Mouse (Mus musculus) Patski (cell line): ENCODE data around the gene Lmtk3. TPM values are rescaled to one million over a fixed set of nuclear protein-coding genes. Genes with fewer than 3 reads are reported as not detected.

Experiments
- ATAC-seq: fragments of 100-300 bp; one replicate; pipeline ENCODE4 v1.8.0; 2021
- CTCF ChIA-PET: fragments of 350-600 bp; sonication (Branson Sonifier 250); formaldehyde crosslinking; loops from one replicate; lab custom pipeline; 2022; ENCODE audit warnings: inconsistent platforms; lab: Charles Lee
- POLR2A ChIA-PET: fragments of 350-600 bp; sonication (Branson Sonifier 250); formaldehyde crosslinking; loops from one replicate; lab custom pipeline; 2022; ENCODE audit warnings: antibody characterized with exemption, inconsistent platforms; lab: Charles Lee
- DNase-seq: peaks from one replicate; pipeline ENCODE4 v3.0.0-alpha.2; 2011; ENCODE audit warnings: low read depth, low spot score
- H3K27me3 ChIP-seq: fragments of 371-371 bp; one replicate; pipeline ENCODE4 v1.5.1; 2021
- CTCF ChIP-seq: fragments of 100-300 bp; IDR thresholded peaks from one replicate; pipeline ENCODE4 v1.5.1; 2021
- in situ Hi-C: fragments of 300-500 bp; cut with MboI; formaldehyde crosslinking; loops from 3 replicates; pipeline ENCODE4 v1.11.1; 2018; ENCODE audit warnings: low pct_unique_long_range_greater_than_20kb, mixed read lengths
- polyA plus RNA-seq: library from polyadenylated mRNA; unstranded; gene quantifications from one replicate; pipeline ENCODE4 v1.2.3, GENCODE M21; 2021

Lmtk3 gene
- polyA plus RNA-seq, 1 experiment from 2014 or later = 12.0 TPM

GRCm38 (mm10) chr7:45848447-45849027 lies 65.0 kb downstream of the Lmtk3 start:
- DNase-seq (no peak), ATAC-seq (no peak)
- ChIA-PET POLR2A (no interaction called here), CTCF (interaction anchor here (1.6 kb wide), 1 partner anchor 50 kb away, joined by 4 read pairs; no protein-coding TSS in a partner anchor)
- no peak for TF ChIP-seq CTCF
- in situ Hi-C loops = no loop called here
- no peaks in the 10 kb centered on the region for H3K27me3 ChIP-seq

GRCm38 (mm10) chr7:45850661-45851060 lies 67.1 kb downstream of the Lmtk3 start:
- ChIA-PET POLR2A (no interaction called here), CTCF (no interaction called here)
- no peak for ATAC-seq
- DNase-seq = no peak
- in situ Hi-C loops = loop anchor here (25.0 kb wide), 1 partner anchor 162 kb away; no protein-coding TSS in a partner anchor
- no peaks in the 10 kb centered on the region for H3K27me3 ChIP-seq
- TF ChIP-seq CTCF = no peak

- H3K27me3 ChIP-seq = no peaks in the 10 kb centered on the region
- TF ChIP-seq CTCF = no peak
- POLR2A ChIA-PET = no interaction called here
- ATAC-seq = no peak
- CTCF ChIA-PET = no interaction called here
- no peak for DNase-seq
- in situ Hi-C loops = loop anchor here (25.0 kb wide), 1 partner anchor 159 kb away; no protein-coding TSS in a partner anchor
Observed at GRCm38 (mm10) chr7:45853089-45853488, 69.6 kb downstream of the Lmtk3 start.

Other genes with a start within 250 kb of the Lmtk3 start
- 1.6 TPM for gene Hsd17b14, start 228.8 kb upstream of the Lmtk3 start, polyA plus RNA-seq
- gene Bcat2, start 213.6 kb upstream of the Lmtk3 start, polyA plus RNA-seq = 57.2 TPM
- 0.14 TPM for gene Fgf21, start 168.2 kb upstream of the Lmtk3 start, polyA plus RNA-seq
- gene Fut1, start 166.4 kb upstream of the Lmtk3 start, polyA plus RNA-seq = 0.91 TPM
- 0.12 TPM for gene Izumo1, start 161.9 kb upstream of the Lmtk3 start, polyA plus RNA-seq
- 1.6 TPM for gene Rasip1, start 156.2 kb upstream of the Lmtk3 start, polyA plus RNA-seq
- 0.40 TPM for gene Mamstr, start 143.8 kb upstream of the Lmtk3 start, polyA plus RNA-seq
- gene Fut2, start 117.3 kb upstream of the Lmtk3 start, polyA plus RNA-seq = 0.23 TPM
- 2.3 TPM for gene Ntn5, start 99.7 kb upstream of the Lmtk3 start, polyA plus RNA-seq
- gene Sec1, start 89.3 kb upstream of the Lmtk3 start, polyA plus RNA-seq = 4.4 TPM
- 43.7 TPM for gene Car11, start 83.9 kb upstream of the Lmtk3 start, polyA plus RNA-seq
- 73.2 TPM for gene Dbp, start 78.7 kb upstream of the Lmtk3 start, polyA plus RNA-seq
- 807 TPM for gene Rpl18, start 68.3 kb upstream of the Lmtk3 start, polyA plus RNA-seq
- 28.0 TPM for gene Sphk2, start 65.7 kb upstream of the Lmtk3 start, polyA plus RNA-seq
- 0.04 TPM for gene Fam83e, start 62.5 kb upstream of the Lmtk3 start, polyA plus RNA-seq
- not detected for gene Spaca4, start 57.9 kb upstream of the Lmtk3 start, polyA plus RNA-seq
- gene Sult2b1, start 931 bp downstream of the Lmtk3 start, polyA plus RNA-seq = 1.4 TPM
- 149 TPM for gene Cyth2, start 30.8 kb downstream of the Lmtk3 start, polyA plus RNA-seq
- 16.6 TPM for gene Kcnj14, start 41.0 kb downstream of the Lmtk3 start, polyA plus RNA-seq
- gene Grwd1, start 47.2 kb downstream of the Lmtk3 start, polyA plus RNA-seq = 32.6 TPM
- 234 TPM for gene Kdelr1, start 89.0 kb downstream of the Lmtk3 start, polyA plus RNA-seq
- 1.9 TPM for gene Grin2d, start 94.6 kb downstream of the Lmtk3 start, polyA plus RNA-seq
- gene Syngr4, start 113.0 kb downstream of the Lmtk3 start, polyA plus RNA-seq = 0.63 TPM
- gene Tmem143, start 113.2 kb downstream of the Lmtk3 start, polyA plus RNA-seq = 34.7 TPM
- 26.7 TPM for gene Emp3, start 137.7 kb downstream of the Lmtk3 start, polyA plus RNA-seq
- 0.64 TPM for gene Ccdc114, start 140.3 kb downstream of the Lmtk3 start, polyA plus RNA-seq
- 0.05 TPM for gene Abcc6, start 246.6 kb downstream of the Lmtk3 start, polyA plus RNA-seq
- gene Nomo1, start 250.0 kb downstream of the Lmtk3 start, polyA plus RNA-seq = 100 TPM